Mouse (Mus musculus): ENCODE data around the gene Ifitm3.

GRCm38 (mm10) chr7:141040867-141041606 lies 30.5 kb upstream of the Ifitm3 start:
- TF ChIP-seq CTCF (IDR thresholded peaks at IDR 0.05; ENCODE audit: borderline replicate concordance, insufficient read depth, low read depth, low read length) (no peak), POLR2A (IDR thresholded peaks at IDR 0.05; ENCODE audit: borderline replicate concordance, insufficient read depth, low read length) (no peak)
